Mouse (Mus musculus): ENCODE results near the gene Serpina12. TPM values are rescaled to one million over a fixed set of nuclear protein-coding genes. Genes with fewer than 3 reads are reported as not detected.

The Serpina12 gene
- polyA plus RNA-seq (2015; fragmentation: Illumina TruSeq; extraction: RNeasy Lipid Tissue Mini Kit (QIAGEN cat#74804); ENCODE audit: insufficient read depth, low replicate concordance) = 0.23 TPM

GRCm38 (mm10) chr12:104044343-104044742, at the start of gene Serpina12:
Gene Serpina12, minus strand, starts transcription at chr12:104044443.

DNA sequence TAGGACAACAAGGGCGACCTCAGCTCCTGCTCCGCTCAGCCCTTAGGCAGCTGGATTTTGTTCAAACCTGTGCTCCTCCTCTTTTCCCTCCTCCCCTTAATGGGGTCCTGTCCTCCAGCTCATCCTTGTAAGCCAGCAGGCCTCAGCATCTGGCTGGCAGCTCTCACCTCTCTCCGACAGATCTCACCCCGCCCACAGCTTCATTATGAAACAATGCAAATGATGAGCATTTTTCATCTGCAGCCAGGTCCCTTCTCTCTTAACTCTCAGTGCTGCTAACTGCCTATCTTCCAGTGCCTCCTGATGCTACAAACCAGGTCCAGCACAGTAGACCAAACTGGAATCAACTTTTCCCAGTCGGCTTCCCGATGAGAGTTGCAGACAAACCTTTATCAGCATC, 30.6 kb downstream of the Serpina12 start, which contains the start of gene Serpina9:
Gene Serpina9, minus strand, starts transcription at position 136 of the 400 bp plus-strand sequence.

DNA sequence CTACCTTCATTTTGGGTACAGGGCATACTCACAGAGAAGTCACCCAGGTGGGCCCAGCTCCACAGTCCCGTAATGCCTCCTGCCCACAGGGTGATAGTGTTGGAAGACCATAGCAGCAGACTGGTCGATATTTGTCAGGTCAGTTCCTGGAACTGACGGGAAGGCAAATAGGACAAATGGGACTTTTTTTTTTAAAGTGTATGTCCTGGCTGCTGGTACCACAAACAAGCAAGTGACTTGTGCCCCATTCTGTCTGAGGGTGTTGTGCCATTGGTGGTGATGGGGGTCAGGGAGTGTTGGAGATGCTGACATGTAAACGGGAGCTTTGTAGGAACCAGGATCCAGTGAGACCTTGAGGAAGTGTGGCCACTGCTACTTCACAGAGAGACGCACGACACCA, 54.4 kb downstream of the Serpina12 start, which contains the start of gene Serpina11:
Gene Serpina11, minus strand, starts transcription at position 101 of the 400 bp plus-strand sequence.

Other genes starting within 250 kb of the Serpina12 start
- gene Serpina1b, start 214.1 kb downstream of the Serpina12 start, polyA plus RNA-seq (2015; fragmentation: Illumina TruSeq; extraction: RNeasy Lipid Tissue Mini Kit (QIAGEN cat#74804); ENCODE audit: insufficient read depth, low replicate concordance) = 6.7 TPM
- gene Serpina1a, start 180.9 kb downstream of the Serpina12 start, polyA plus RNA-seq (2015; fragmentation: Illumina TruSeq; extraction: RNeasy Lipid Tissue Mini Kit (QIAGEN cat#74804); ENCODE audit: insufficient read depth, low replicate concordance) = 0.65 TPM
- 2.2 TPM for gene Serpina1c, start 139.6 kb downstream of the Serpina12 start, polyA plus RNA-seq (2015; fragmentation: Illumina TruSeq; extraction: RNeasy Lipid Tissue Mini Kit (QIAGEN cat#74804); ENCODE audit: insufficient read depth, low replicate concordance)
- 2.5 TPM for gene Serpina1e, start 85.5 kb downstream of the Serpina12 start, polyA plus RNA-seq (2015; fragmentation: Illumina TruSeq; extraction: RNeasy Lipid Tissue Mini Kit (QIAGEN cat#74804); ENCODE audit: insufficient read depth, low replicate concordance)
- gene Serpina11, start 54.5 kb downstream of the Serpina12 start, polyA plus RNA-seq (2015; fragmentation: Illumina TruSeq; extraction: RNeasy Lipid Tissue Mini Kit (QIAGEN cat#74804); ENCODE audit: insufficient read depth, low replicate concordance) = 0.28 TPM
- 0.15 TPM for gene Serpina9, start 30.7 kb downstream of the Serpina12 start, polyA plus RNA-seq (2015; fragmentation: Illumina TruSeq; extraction: RNeasy Lipid Tissue Mini Kit (QIAGEN cat#74804); ENCODE audit: insufficient read depth, low replicate concordance)
- not detected for gene Serpina5, start 56.7 kb upstream of the Serpina12 start, polyA plus RNA-seq (2015; fragmentation: Illumina TruSeq; extraction: RNeasy Lipid Tissue Mini Kit (QIAGEN cat#74804); ENCODE audit: insufficient read depth, low replicate concordance)
- gene Serpina3a, start 68.3 kb upstream of the Serpina12 start, polyA plus RNA-seq (2015; fragmentation: Illumina TruSeq; extraction: RNeasy Lipid Tissue Mini Kit (QIAGEN cat#74804); ENCODE audit: insufficient read depth, low replicate concordance) = not detected
- 0.65 TPM for gene Serpina3b, start 83.6 kb upstream of the Serpina12 start, polyA plus RNA-seq (2015; fragmentation: Illumina TruSeq; extraction: RNeasy Lipid Tissue Mini Kit (QIAGEN cat#74804); ENCODE audit: insufficient read depth, low replicate concordance)
- 1.0 TPM for gene Serpina3c, start 109.4 kb upstream of the Serpina12 start, polyA plus RNA-seq (2015; fragmentation: Illumina TruSeq; extraction: RNeasy Lipid Tissue Mini Kit (QIAGEN cat#74804); ENCODE audit: insufficient read depth, low replicate concordance)
- gene Serpina3f, start 170.1 kb upstream of the Serpina12 start, polyA plus RNA-seq (2015; fragmentation: Illumina TruSeq; extraction: RNeasy Lipid Tissue Mini Kit (QIAGEN cat#74804); ENCODE audit: insufficient read depth, low replicate concordance) = 16.8 TPM
- 257 TPM for gene Serpina3g, start 191.8 kb upstream of the Serpina12 start, polyA plus RNA-seq (2015; fragmentation: Illumina TruSeq; extraction: RNeasy Lipid Tissue Mini Kit (QIAGEN cat#74804); ENCODE audit: insufficient read depth, low replicate concordance)
- 2.7 TPM for gene Serpina3i, start 218.7 kb upstream of the Serpina12 start, polyA plus RNA-seq (2015; fragmentation: Illumina TruSeq; extraction: RNeasy Lipid Tissue Mini Kit (QIAGEN cat#74804); ENCODE audit: insufficient read depth, low replicate concordance)